Mouse (Mus musculus) granulocyte monocyte progenitor cell, adult 5-6 weeks (primary cell): Measurements from ENCODE around the gene Ank. TPM values are rescaled to one million over a fixed set of nuclear protein-coding genes. Genes with fewer than 3 reads are reported as not detected.
"Not testable (repeated sequence)": the region's sequence is repeated elsewhere in the genome, so short reads cannot be mapped to it uniquely, and the experiment has no call there.

ENCODE experiments used
- ATAC-seq: replicated peaks from 2 replicates; pipeline ENCODE4 v1.8.0; 2016; ENCODE audit warnings: mild to moderate bottlenecking, moderate TSS enrichment, inconsistent platforms; ENCODE audit not compliant: poor library complexity, severe bottlenecking
- total RNA-seq, 2 experiments: library from RNA; stranded (forward) in 1 of 2; stranded (reverse) in 1 of 2; fragments of 200-712, 200-1000 nt in 1 of 2; fragments of >200 nt in 1 of 2; fragmentation: Nextera tagmentation in 1 of 2; gene quantifications; 2 replicates each; pipeline ENCODE4 v1.2.3; 2014 to 2017

Gene Ank
- total RNA-seq (2014; fragmentation: Nextera tagmentation): 20.1 and 20.8 TPM in 2 replicates
- 11.3 and 12.4 TPM in 2 replicates for total RNA-seq (2017)

DNA sequence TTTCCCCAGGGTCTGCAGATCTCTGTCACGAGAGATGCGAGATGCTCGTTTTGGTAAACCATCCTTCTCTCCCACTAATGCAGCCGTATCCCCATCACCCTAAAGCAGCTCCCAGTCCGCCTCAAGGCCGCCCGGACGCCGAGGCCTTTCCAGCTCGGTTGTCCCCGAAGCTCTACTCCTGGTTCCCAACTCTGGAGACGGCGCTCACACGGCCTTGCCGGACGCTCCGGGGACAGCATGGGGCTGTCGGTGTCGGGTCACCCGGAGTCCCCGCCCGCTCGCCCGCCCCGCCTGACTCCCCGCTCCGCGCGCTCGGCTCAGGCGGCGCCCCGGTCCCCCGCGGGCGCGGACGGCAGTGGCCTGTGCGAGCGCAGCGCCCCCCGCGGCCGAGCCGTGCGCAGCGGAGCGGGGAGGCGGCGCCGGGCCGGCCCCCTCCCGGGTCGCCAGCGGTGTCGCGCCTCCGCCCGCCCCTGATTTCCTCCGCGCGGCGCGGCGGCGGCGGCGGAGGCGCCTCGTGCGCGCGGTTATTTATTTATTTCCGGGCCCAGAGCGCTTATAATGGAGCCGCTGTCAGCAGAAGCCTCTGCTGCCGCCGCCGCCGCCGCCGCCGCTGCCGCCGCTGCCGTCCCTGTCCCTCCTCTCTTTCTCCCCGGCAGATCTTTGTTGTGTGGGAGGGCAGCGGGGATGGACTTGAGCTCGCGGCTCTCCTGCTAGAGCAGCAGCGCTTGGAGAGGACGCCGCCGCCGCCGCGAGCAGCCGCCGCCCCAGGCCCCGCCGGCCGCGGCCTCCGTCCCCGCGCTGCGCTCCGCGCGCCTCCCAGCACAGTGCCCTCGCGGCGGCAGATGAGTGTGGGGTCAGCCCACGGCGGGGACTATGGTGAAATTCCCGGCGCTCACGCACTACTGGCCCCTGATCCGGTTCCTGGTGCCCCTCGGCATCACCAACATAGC lies at the start of gene Ank:
Ank (plus strand) TSS at position 547 of the 950 bp plus-strand sequence.
- peak; percentile 64 for ATAC-seq

DNA sequence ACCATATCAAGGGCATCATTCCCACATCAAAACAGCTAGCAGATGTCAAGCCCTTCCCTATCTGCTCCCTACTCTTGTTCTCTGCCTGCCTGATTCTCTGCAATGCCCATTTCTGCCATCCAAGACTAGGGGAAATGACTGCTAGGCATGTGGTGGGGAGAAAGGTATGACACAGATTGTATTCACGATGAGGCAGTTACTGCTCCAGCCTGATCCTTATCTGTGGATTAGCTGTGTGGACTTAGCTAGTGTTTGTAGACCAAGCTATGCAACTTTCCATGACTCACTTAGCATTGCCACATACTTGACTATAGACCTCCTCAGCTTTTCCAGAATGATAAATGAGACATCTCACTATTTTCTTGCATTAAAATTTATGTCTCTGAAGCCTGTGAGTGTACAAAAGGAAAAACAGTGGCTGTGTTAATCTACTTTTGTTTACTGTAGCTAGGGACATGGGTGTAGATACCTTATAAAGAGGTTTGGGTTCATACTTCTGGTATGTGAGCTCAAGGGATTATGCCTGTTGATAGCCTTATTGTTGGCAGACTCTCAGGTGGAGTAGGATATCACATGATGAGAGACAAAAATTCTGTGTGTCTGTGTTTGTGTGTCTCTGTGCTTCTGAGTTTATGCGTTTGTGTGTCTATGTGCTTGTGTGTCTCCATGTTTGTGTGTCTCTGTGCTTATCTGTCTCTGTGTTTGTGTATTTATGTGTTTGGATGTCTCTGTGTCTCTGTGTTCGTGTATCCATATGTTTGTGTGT lies 47.7 kb upstream of the Ank start:
- ATAC-seq: no peak; the same call in 1 of the 2 replicates

DNA sequence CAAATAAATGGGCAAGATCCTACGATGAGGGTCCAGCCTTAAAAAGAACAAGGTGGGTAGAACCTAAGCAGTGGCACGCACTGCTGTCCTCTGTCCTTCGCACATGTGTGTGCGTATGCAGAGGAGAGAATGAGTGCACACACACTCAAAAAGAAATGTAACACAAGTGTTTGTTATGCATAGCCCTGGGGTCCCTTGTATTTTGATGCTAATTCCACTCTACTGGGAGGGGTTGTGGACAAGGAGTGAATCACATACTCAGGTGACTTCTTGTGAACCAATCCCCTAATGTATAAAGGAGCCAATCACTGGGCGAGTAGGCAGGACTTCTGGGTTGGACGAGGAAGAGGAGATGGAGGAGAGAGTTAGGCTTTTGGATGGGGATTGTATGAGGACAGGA lies 44.9 kb upstream of the Ank start:
- ATAC-seq: no peak

GRCm38 (mm10) chr15:27427581-27427980 lies 38.9 kb upstream of the Ank start:
- ATAC-seq: no peak

- no peak for ATAC-seq
Measured at GRCm38 (mm10) chr15:27430241-27430640, 36.2 kb upstream of the Ank start.

DNA sequence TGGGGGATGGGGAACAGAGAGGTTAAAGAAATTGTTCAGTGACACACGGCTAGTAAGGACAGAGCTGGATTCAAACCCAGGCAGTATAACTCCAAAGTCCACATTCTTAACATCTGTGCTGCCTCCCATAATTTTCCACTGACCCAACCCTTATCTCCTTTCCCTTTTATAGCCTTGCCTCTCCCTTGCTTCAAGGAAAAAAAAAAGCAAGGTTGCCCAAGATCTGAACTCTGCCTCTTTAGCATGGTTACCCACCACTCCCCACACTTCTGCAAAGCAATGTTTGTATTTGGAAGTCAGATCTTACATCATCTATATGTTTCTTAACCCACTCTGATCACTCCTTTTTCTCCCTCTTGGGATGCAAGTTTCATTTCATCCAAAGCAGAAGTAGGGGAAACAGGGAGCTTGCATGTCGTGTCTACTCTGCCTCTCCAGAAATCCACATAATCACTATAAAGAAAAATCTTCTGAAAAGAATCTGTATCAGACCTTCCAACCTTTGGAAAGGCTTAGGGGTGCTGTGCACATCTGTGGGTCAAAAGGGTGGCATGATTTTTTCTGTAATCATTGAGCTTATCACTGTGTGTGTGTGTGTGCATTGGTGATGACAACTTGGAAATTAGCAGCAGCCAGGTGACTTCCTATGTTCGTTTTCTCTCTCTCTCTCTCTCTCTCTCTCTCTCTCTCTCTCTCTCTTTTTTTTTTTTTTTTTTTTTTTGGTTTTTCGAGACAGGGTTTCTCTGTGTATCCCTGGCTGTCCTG lies 33.4 kb upstream of the Ank start:
- peak; percentile 96 for ATAC-seq

GRCm38 (mm10) chr15:27435409-27435808 lies 31.1 kb upstream of the Ank start:
- no peak for ATAC-seq

- ATAC-seq: no peak
Measured at GRCm38 (mm10) chr15:27436194-27436593, 30.3 kb upstream of the Ank start.

DNA sequence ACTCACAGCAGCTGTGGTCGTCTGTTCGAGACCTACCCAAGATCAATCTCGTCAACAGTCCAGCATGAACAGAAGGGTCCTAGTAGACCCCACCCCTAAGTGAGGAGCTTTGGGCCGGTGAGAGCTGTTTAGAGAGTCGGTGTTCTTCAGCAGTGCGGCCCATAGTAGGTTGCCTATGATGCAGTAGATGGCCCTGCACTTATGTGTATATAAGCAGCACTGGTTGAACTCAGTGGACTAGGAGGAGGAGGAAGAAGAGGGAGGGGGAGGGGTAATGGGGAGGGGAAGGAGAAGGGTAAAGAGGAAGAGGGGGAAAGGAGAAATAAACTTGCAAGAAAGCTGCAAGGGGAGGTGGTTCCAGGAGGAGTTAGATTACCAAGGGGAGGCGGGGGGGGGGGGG lies 25.4 kb upstream of the Ank start:
- no peak for ATAC-seq

- ATAC-seq: no peak
Measured at GRCm38 (mm10) chr15:27441529-27441928, 24.9 kb upstream of the Ank start.

DNA sequence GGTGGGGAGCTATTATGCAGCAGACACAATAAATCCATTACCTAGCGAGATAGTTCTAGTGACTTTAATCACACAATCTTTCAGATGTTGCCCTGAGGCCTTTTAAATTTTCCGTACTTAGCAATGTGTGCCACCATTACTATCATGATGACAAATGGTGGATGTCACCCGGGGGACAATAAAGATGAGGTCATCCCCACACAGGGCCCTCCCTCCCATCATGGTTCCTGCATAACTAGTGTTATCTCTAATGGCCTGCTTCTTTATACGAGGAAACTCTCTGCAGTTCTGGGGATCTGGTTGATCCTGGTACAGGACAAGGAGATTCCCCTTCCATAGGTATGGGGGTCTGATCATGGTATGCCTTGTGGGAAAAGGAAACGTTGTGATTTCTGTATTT lies 24.5 kb upstream of the Ank start:
- no peak for ATAC-seq

DNA sequence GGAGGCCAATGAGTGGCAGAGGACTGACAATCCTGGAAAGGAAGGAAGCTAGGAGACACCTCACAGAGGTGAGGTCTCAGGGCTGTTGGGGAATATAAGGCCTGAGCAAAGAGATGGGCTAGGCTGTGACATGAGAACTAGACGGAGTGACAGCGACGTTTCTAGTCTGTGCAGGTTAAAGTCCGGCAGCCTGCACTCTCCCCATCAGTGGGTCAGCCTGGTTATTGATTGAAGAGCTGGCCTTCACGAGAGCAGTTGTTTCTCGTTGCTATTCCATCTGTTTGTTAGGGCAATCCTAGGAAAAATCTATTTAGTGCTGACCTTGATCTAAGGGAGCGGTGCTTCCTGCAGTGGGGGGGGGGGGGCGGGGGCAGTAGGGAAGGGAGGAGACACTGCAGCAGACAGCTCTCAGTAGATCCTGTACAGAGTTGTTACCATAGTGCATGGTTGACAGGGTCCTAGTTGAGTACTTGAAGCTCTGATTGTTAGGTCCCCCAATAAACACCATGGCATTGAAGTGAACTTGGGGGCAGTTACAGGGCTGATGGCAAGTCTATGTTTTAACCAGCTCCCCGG lies 21.6 kb upstream of the Ank start:
- no peak for ATAC-seq

DNA sequence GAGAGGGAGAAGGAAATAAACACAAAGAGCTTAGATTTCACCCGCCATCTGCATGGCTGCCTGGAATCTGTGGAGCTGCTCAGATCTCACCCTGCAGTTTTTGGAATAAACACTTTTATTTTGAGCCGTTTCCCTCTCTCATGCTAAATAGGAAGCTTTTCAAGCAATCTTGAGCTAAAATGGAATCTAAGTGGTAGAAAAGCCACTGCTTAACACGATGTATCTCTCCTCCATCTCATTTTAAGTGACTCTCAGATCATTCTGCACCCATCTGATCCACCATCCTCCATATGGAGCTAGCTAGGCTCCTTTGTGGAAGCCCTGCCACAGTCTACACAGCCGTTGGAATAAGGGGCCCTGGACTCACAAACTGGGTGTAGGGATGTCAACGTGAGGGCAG lies 15.8 kb upstream of the Ank start:
- no peak for ATAC-seq

GRCm38 (mm10) chr15:27451760-27452159 lies 14.7 kb upstream of the Ank start:
- peak; percentile 19; the same call in 1 of the 2 replicates for ATAC-seq

- peak; percentile 96 for ATAC-seq
Measured at GRCm38 (mm10) chr15:27452496-27452895, 14.0 kb upstream of the Ank start.

GRCm38 (mm10) chr15:27457001-27457400 lies 9.5 kb upstream of the Ank start:
- no peak for ATAC-seq

DNA sequence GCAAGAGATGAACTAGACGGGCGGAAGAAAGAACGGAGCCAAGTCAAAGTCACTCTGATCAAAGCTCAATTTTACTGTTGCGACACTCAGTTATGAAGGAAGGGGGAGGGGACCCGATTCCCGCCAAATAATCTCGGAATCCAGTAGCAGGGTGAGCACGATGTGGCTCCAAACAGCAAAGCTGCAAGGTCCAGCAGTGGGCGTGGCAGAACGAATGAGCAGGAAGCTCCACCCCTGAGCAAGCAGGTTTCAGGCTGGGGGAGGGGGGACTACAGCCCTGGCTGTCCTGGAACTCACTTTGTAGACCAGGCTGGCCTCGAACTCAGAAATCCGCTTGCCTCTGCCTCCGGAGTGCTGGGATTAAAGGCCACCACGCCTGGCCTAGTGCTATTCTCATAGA lies 6.7 kb upstream of the Ank start:
- not testable (repeated sequence) for ATAC-seq

DNA sequence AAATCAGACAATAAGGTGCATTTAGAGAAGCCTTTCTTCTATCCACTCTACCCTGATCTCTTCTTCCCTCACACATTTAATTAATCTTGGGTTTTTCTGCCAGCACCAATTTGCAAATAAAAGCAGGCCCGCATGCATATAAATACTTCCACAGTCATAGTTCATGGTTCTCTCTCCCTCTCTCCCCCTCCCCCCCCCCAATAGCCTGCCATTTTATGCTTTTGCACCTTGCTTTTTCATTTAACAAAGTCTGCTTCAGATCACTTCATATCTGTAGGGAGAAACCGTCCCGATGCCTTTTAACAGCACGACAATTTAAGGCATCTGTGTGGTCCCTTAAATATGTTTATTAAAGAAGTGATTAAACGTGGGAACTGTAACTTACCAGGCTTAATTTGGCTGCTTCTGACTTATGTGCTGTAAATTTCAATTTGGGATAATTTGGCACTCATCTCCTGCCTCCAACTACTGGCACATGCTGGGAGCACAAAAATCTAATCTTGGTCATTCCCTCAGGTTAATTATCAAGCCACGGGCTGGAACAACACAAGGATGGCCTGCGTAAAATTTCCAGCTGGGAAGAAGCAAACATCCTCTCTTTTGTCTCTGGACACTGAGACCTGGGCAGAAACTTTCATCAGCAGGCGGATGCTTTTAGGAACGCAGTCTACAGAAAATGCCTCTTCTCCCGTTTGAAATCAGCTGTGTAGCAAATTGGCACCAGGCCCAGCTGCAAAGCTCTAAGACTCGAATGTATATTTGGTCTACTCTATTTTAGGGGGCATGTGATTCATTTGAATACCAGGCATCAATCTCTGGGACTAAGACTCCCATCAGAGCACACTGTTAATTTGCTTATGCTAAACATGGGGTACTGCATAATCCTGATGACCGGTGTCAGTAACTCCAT lies 4.9 kb upstream of the Ank start:
- no peak for ATAC-seq

GRCm38 (mm10) chr15:27463876-27464275 lies 2.6 kb upstream of the Ank start:
- ATAC-seq: no peak
